Mouse (Mus musculus): Measurements from ENCODE around the gene Shld2. TPM values are rescaled to one million over a fixed set of nuclear protein-coding genes. Genes with fewer than 3 reads are reported as not detected.
A peak's percentile ranks its signal among the peaks of the same experiment; 100 is the strongest.

The Shld2 gene
- polyA plus RNA-seq, 1 experiment from 2014 or later, result 11.8 TPM

- Histone ChIP-seq H3K9me3 (replicated peaks; ENCODE audit: low read length) (no peaks in the 10 kb centered on the region), H3K27ac (no peak overlapping the region), H3K4me2 (ENCODE audit: low read length) (no peak overlapping the region), H3K27me3 (ENCODE audit: insufficient read depth, low read length) (no peaks in the 10 kb centered on the region), H3K4me3 (replicated peaks; ENCODE audit: low read depth, low read length) (no peak overlapping the region), H3K36me3 (ENCODE audit: insufficient read depth, low read length) (no peaks in the 10 kb centered on the region), H3K4me1 (replicated peaks; ENCODE audit: insufficient read depth, low read length) (no peaks in the 10 kb centered on the region), H3K9ac (ENCODE audit: low read depth, low read length) (no peak overlapping the region)
- DNase-seq (ENCODE audit: low spot score) (no peak), ATAC-seq (replicated peaks; ENCODE audit: low FRiP score, low read depth) (no peak)
- WGBS, result 64% methylated on average over 6 of the region's 6 CpGs
- TF ChIP-seq CTCF (IDR thresholded peaks at IDR 0.05; ENCODE audit: low read depth), result no peak
These were observed 42.2 kb upstream of the Shld2 start for GRCm38 (mm10) chr14:34352523-34352922.

GRCm38 (mm10) chr14:34351660-34352059 is 41.4 kb upstream of the Shld2 start:
- 61% methylated on average over 3 of the region's 3 CpGs for WGBS

GRCm38 (mm10) chr14:34349007-34349406 is 38.7 kb upstream of the Shld2 start:
- Histone ChIP-seq H3K9me3 (replicated peaks; ENCODE audit: low read length) (no peaks in the 10 kb centered on the region), H3K36me3 (ENCODE audit: insufficient read depth, low read length) (peaks cover 5% of the 10 kb centered on the region; the same call in 1 of the 2 replicates), H3K4me3 (replicated peaks; ENCODE audit: low read depth, low read length) (no peak overlapping the region), H3K27me3 (ENCODE audit: insufficient read depth, low read length) (no peaks in the 10 kb centered on the region), H3K4me2 (ENCODE audit: low read length) (no peak overlapping the region), H3K4me1 (replicated peaks; ENCODE audit: insufficient read depth, low read length) (no peaks in the 10 kb centered on the region), H3K27ac (no peak overlapping the region), H3K9ac (ENCODE audit: low read depth, low read length) (no peak overlapping the region)
- 85% methylated on average over 8 of the region's 8 CpGs for WGBS
- DNase-seq (ENCODE audit: low spot score) (no peak), ATAC-seq (replicated peaks; ENCODE audit: low FRiP score, low read depth) (no peak)
- no peak for TF ChIP-seq CTCF (IDR thresholded peaks at IDR 0.05; ENCODE audit: low read depth)

More at GRCm38 (mm10) chr14:34351660-34352059, 41.4 kb upstream of the Shld2 start:
- Histone ChIP-seq H3K4me3 (replicated peaks; ENCODE audit: low read depth, low read length) (no peak overlapping the region), H3K36me3 (ENCODE audit: insufficient read depth, low read length) (no peaks in the 10 kb centered on the region), H3K9ac (ENCODE audit: low read depth, low read length) (no peak overlapping the region), H3K27me3 (ENCODE audit: insufficient read depth, low read length) (no peaks in the 10 kb centered on the region), H3K4me2 (ENCODE audit: low read length) (no peak overlapping the region), H3K4me1 (replicated peaks; ENCODE audit: insufficient read depth, low read length) (no peaks in the 10 kb centered on the region), H3K27ac (no peak overlapping the region), H3K9me3 (replicated peaks; ENCODE audit: low read length) (no peaks in the 10 kb centered on the region)
- no peak for DNase-seq (ENCODE audit: low spot score)
- no peak for ATAC-seq (replicated peaks; ENCODE audit: low FRiP score, low read depth)
- TF ChIP-seq CTCF (IDR thresholded peaks at IDR 0.05; ENCODE audit: low read depth), result no peak

- Histone ChIP-seq H3K27me3 (ENCODE audit: insufficient read depth, low read length) (no peaks in the 10 kb centered on the region), H3K4me2 (ENCODE audit: low read length) (no peak overlapping the region), H3K9ac (ENCODE audit: low read depth, low read length) (no peak overlapping the region), H3K9me3 (replicated peaks; ENCODE audit: low read length) (no peaks in the 10 kb centered on the region), H3K4me3 (replicated peaks; ENCODE audit: low read depth, low read length) (no peak overlapping the region), H3K27ac (no peak overlapping the region), H3K36me3 (ENCODE audit: insufficient read depth, low read length) (peaks cover 8% of the 10 kb centered on the region; the same call in 1 of the 2 replicates), H3K4me1 (replicated peaks; ENCODE audit: insufficient read depth, low read length) (no peaks in the 10 kb centered on the region)
- 70% methylated on average over 7 of the region's 7 CpGs for WGBS
- no peak for TF ChIP-seq CTCF (IDR thresholded peaks at IDR 0.05; ENCODE audit: low read depth)
- ATAC-seq (replicated peaks; ENCODE audit: low FRiP score, low read depth) (no peak), DNase-seq (ENCODE audit: low spot score) (no peak)
These were observed 38.0 kb upstream of the Shld2 start for GRCm38 (mm10) chr14:34348301-34348700.

- WGBS, result 96% methylated on average over 5 of the region's 5 CpGs
- DNase-seq (ENCODE audit: low spot score), result no peak
- no peaks in the 10 kb centered on the region for H3K9me3 ChIP-seq (replicated peaks; ENCODE audit: low read length)
- H3K4me1 ChIP-seq (replicated peaks; ENCODE audit: insufficient read depth, low read length), result no peaks in the 10 kb centered on the region
- H3K27ac ChIP-seq, result no peak overlapping the region
- peaks cover 20% of the 10 kb centered on the region; the same call in 1 of the 2 replicates for H3K36me3 ChIP-seq (ENCODE audit: insufficient read depth, low read length)
- ATAC-seq (replicated peaks; ENCODE audit: low FRiP score, low read depth), result no peak
- no peak for TF ChIP-seq CTCF (IDR thresholded peaks at IDR 0.05; ENCODE audit: low read depth)
- no peak overlapping the region for H3K9ac ChIP-seq (ENCODE audit: low read depth, low read length)
- no peak overlapping the region for H3K4me3 ChIP-seq (replicated peaks; ENCODE audit: low read depth, low read length)
- no peaks in the 10 kb centered on the region for H3K27me3 ChIP-seq (ENCODE audit: insufficient read depth, low read length)
- H3K4me2 ChIP-seq (ENCODE audit: low read length), result no peak overlapping the region
These were observed 36.8 kb upstream of the Shld2 start for GRCm38 (mm10) chr14:34347084-34347483.

DNA sequence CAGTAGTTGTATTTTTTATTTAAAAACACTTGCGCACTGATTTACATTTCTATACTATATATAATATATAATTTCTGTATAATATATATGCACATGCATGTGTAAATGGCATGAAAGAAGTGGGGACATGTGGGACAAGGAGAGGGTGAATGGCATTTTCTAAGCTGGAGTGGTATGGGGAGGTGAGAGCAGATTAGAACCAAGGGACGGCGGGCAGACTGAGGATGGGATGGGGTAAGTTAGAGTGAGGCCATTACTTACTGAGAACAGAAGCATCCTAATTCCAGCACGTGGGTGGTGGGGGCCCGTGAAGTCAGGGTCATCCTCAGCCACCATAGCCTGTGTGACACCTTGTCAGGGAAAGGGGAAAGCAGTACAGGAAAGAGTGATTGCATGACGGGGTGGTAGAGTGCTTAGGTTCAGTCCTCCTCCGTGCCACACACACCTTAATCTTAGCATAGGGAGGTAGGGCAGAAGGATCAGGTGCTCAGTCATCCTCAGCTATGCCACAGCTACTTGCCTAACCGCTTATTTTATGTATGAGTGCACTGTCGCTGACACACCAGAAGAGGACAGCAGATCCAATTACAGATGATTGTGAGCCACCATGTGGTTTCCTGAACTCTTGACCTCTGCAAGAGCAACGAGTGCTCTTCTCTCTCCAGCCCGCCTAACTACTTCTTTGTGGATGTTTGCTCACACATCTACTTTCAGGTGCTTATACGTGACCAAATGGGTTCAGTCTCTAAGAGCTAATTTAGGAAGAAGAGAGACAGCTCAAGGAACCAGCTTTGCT is 35.7 kb upstream of the Shld2 start:
- no peak overlapping the region for H3K4me3 ChIP-seq (replicated peaks; ENCODE audit: low read depth, low read length)
- peak; percentile 53 for TF ChIP-seq CTCF (IDR thresholded peaks at IDR 0.05; ENCODE audit: low read depth)
- H3K4me2 ChIP-seq (ENCODE audit: low read length), result no peak overlapping the region
- no peak overlapping the region for H3K27ac ChIP-seq
- H3K36me3 ChIP-seq (ENCODE audit: insufficient read depth, low read length), result peaks cover 29% of the 10 kb centered on the region; the same call in 1 of the 2 replicates
- 52% methylated on average over 12 of the region's 12 CpGs for WGBS
- no peaks in the 10 kb centered on the region for H3K4me1 ChIP-seq (replicated peaks; ENCODE audit: insufficient read depth, low read length)
- peak; percentile 67 for ATAC-seq (replicated peaks; ENCODE audit: low FRiP score, low read depth)
- no peaks in the 10 kb centered on the region for H3K27me3 ChIP-seq (ENCODE audit: insufficient read depth, low read length)
- DNase-seq (ENCODE audit: low spot score), result no peak
- H3K9ac ChIP-seq (ENCODE audit: low read depth, low read length), result no peak overlapping the region
- H3K9me3 ChIP-seq (replicated peaks; ENCODE audit: low read length), result no peaks in the 10 kb centered on the region
